Mouse (Mus musculus) liver, embryonic 14.5 days (tissue): ENCODE measurements around the gene Scin. TPM values are rescaled to one million over a fixed set of nuclear protein-coding genes. Genes with fewer than 3 reads are reported as not detected.

Experiments
- ATAC-seq: fragments of 200-750 bp; cut with Nextera tagmentation; 2 replicates; pipeline ENCODE4 v1.8.0; 2017; ENCODE audit warnings: moderate number of reproducible peaks, mild to moderate bottlenecking, moderate library complexity; ENCODE audit not compliant: insufficient read depth
- DNase-seq, 3 experiments: peaks; one replicate each; pipeline ENCODE4 v3.0.0-alpha.2; 2012 to 2013; ENCODE audit warnings: low read depth in 3 of 3, low spot score in 3 of 3
- H3K27ac ChIP-seq: fragments of 300-500 bp; sonication (generic); 2 replicates; pipeline ENCODE4 v1.5.1; 2014; ENCODE audit warnings: moderate library complexity, mild to moderate bottlenecking, control low read depth, inconsistent platforms
- H3K27me3 ChIP-seq: fragments of 300-500 bp; sonication (generic); 2 replicates; pipeline ENCODE4 v1.6.1; 2014; ENCODE audit warnings: mild to moderate bottlenecking, low read length, moderate library complexity; ENCODE audit not compliant: control insufficient read depth, insufficient read depth
- H3K36me3 ChIP-seq: fragments of 300-500 bp; sonication (generic); replicated peaks from 2 replicates; pipeline ENCODE4 v1.6.1; 2014; ENCODE audit warnings: low read depth; ENCODE audit not compliant: control insufficient read depth, insufficient read depth
- H3K4me1 ChIP-seq, 2 experiments: fragments of 200-500 bp in 1 of 2; fragments of 300-500 bp in 1 of 2; sonication (generic) in 1 of 2; replicated peaks; 2 replicates each; pipeline ENCODE4 v1.6.1; 2012 to 2014; ENCODE audit warnings: antibody characterized with exemption in 1 of 2, inconsistent platforms in 1 of 2, low read length in 1 of 2; ENCODE audit not compliant: control insufficient read depth in 2 of 2, insufficient read depth in 2 of 2
- H3K4me2 ChIP-seq: fragments of 300-500 bp; sonication (generic); 2 replicates; pipeline ENCODE4 v1.6.1; 2014; ENCODE audit warnings: low read depth, mild to moderate bottlenecking, control low read depth, moderate library complexity
- H3K4me3 ChIP-seq, 2 experiments: fragments of 200-500 bp in 1 of 2; fragments of 300-500 bp in 1 of 2; sonication (generic) in 1 of 2; 2 replicates each; pipeline ENCODE4 v1.5.1; 2012 to 2014; ENCODE audit warnings: low read depth in 2 of 2, low read length in 2 of 2, mild to moderate bottlenecking in 2 of 2, control low read depth in 1 of 2, inconsistent platforms in 1 of 2, moderate library complexity in 1 of 2; ENCODE audit not compliant: insufficient read depth in 1 of 2
- H3K9ac ChIP-seq: fragments of 300-500 bp; sonication (generic); replicated peaks from 2 replicates; pipeline ENCODE4 v1.6.1; 2014; ENCODE audit warnings: mild to moderate bottlenecking, control low read depth, moderate library complexity
- H3K9me3 ChIP-seq: fragments of 300-500 bp; sonication (generic); 2 replicates; pipeline ENCODE4 v1.6.1; 2016; ENCODE audit warnings: low read length, mixed read lengths; ENCODE audit not compliant: control insufficient read depth
- CTCF ChIP-seq: IDR thresholded peaks from 2 replicates; pipeline ENCODE4 v1.5.1; 2016; ENCODE audit warnings: antibody characterized with exemption, low read depth, control low read depth
- EP300 ChIP-seq: IDR thresholded peaks from 2 replicates; pipeline ENCODE4 v1.6.1; 2016; ENCODE audit warnings: antibody characterized with exemption, low read depth
- WGBS: fragments of 180-500 bp; shearing (Covaris S2); extraction: QIAGEN DNeasy Blood & Tissue Kit; methylation state at CpG from one replicate; pipeline ENCODE4 v1.1.7; 2014; ENCODE audit not compliant: insufficient replicate concordance; 5-methylcytosine and 5-hydroxymethylcytosine counted together
- polyA plus RNA-seq, 2 experiments: library from polyadenylated mRNA; depleted of rRNA in 1 of 2; stranded (reverse) in 1 of 2; unstranded in 1 of 2; fragments of >200 nt; fragmentation: Nextera tagmentation in 1 of 2; extraction: Ambion mirVana in 1 of 2; gene quantifications; 2 replicates each; pipeline versions ENCODE4 v1.2.1 to v1.2.3; 2012 to 2014

Scin gene
- polyA plus RNA-seq, 2 experiments = 0.04 TPM; not detected in 1

GRCm38 (mm10) chr12:40104750-40105149 lies 29.3 kb downstream of the Scin start:
- WGBS = 12% methylated on average over 2 of the region's 2 CpGs
- Histone ChIP-seq H3K9ac (no peak overlapping the region), H3K4me2 (no peak overlapping the region), H3K27me3 (no peaks in the 10 kb centered on the region), H3K4me3 (no peak overlapping the region), H3K36me3 (no peaks in the 10 kb centered on the region), H3K9me3 (no peaks in the 10 kb centered on the region), H3K27ac (no peak overlapping the region), H3K4me1 (peaks cover 0 to 2% of the 10 kb centered on the region in 2 experiments; a peak in 1 of 4 replicates)
- ATAC-seq (no peak), DNase-seq (no peak)
- TF ChIP-seq EP300 = no peak
- TF ChIP-seq CTCF = no peak

DNA sequence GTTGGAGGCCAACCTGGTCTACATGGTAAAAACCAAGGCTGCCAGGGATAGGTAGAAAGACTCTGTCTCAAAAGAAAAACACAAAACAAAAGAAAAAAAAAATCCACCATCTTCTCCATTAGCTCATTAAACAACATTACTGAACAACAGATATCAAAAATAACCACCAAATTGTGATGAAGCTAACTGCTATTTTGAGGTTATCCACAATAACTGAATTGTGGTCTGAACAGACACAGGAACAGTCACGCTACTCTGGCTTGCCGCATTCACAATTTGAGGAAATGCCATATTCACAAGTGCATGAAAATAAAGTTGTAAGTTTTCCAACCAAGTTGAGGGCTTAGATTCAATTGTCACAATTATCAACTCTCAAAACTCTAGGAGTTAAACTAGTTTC lies 31.7 kb downstream of the Scin start:
- ATAC-seq (no peak), DNase-seq (no peak)
- no peaks in the 10 kb centered on the region for H3K36me3 ChIP-seq
- no peak overlapping the region for H3K27ac ChIP-seq
- no peaks in the 10 kb centered on the region for H3K4me1 ChIP-seq
- no peak overlapping the region for H3K4me2 ChIP-seq
- H3K4me3 ChIP-seq = no peak overlapping the region
- H3K9ac ChIP-seq = no peak overlapping the region
- 35% methylated on average over 2 of the region's 2 CpGs for WGBS
- no peaks in the 10 kb centered on the region for H3K27me3 ChIP-seq
- no peaks in the 10 kb centered on the region for H3K9me3 ChIP-seq
- TF ChIP-seq CTCF = no peak
- no peak for TF ChIP-seq EP300

DNA sequence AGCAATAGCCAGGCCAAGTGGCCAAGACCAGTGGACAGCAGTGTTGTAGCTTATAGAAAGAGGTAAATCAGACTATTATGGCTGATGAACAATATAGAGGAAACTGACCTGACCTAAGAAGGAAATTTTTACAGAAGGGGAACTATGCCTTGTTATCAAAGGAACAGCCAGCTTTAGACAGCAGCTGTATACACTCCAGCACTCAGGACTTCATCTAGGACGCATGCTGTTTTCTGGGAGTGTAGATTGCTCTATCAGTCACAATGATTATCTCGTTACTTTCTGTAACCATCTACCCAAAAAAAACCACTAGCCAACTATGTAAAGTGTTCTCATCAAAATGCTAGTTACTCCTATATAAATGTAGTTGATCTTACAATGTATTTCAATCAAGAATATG lies 34.6 kb downstream of the Scin start:
- WGBS = 28% methylated on average over 2 of the region's 2 CpGs
- no peak overlapping the region for H3K4me2 ChIP-seq
- no peak for TF ChIP-seq CTCF
- TF ChIP-seq EP300 = no peak

GRCm38 (mm10) chr12:40097449-40097848 lies 36.6 kb downstream of the Scin start:
- no peak overlapping the region for H3K4me2 ChIP-seq
- H3K9me3 ChIP-seq = no peaks in the 10 kb centered on the region
- WGBS = 80% methylated on average over 4 of the region's 4 CpGs
- DNase-seq (no peak), ATAC-seq (no peak)
- H3K27ac ChIP-seq = no peak overlapping the region
- no peaks in the 10 kb centered on the region for H3K36me3 ChIP-seq
- TF ChIP-seq CTCF (no peak), EP300 (no peak)
- H3K9ac ChIP-seq = no peak overlapping the region
- H3K4me1 ChIP-seq = no peaks in the 10 kb centered on the region
- no peak overlapping the region for H3K4me3 ChIP-seq
- no peaks in the 10 kb centered on the region for H3K27me3 ChIP-seq

More for the DNA sequence above, 34.6 kb downstream of the Scin start:
- H3K4me3 ChIP-seq = no peak overlapping the region
- no peak overlapping the region for H3K27ac ChIP-seq
- no peaks in the 10 kb centered on the region for H3K4me1 ChIP-seq
- no peaks in the 10 kb centered on the region for H3K27me3 ChIP-seq
- H3K36me3 ChIP-seq = no peaks in the 10 kb centered on the region
- no peak overlapping the region for H3K9ac ChIP-seq
- no peaks in the 10 kb centered on the region for H3K9me3 ChIP-seq
- no peak for DNase-seq
- no peak for ATAC-seq

DNA sequence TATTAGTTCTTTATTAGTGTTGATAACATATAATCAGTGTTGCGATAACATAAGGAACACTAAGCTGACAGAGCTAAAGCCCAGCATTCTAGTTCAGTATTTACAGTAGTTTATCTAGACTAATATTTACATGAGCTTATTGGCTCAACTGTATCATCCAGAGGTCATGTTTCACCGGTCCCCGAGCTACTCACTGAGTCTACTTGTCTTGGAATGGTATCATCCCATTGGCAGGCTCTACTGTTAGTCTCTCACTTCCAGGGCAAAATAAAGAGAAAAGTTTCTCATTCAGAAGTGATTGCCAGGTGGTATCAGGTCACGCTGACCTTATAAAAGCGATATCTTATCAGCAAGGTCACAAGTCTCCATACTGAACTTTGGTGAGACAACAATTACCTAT lies 37.0 kb downstream of the Scin start:
- no peaks in the 10 kb centered on the region for H3K36me3 ChIP-seq
- H3K9me3 ChIP-seq = no peaks in the 10 kb centered on the region
- no peak overlapping the region for H3K9ac ChIP-seq
- H3K4me1 ChIP-seq = no peaks in the 10 kb centered on the region
- no peak for ATAC-seq
- WGBS = 72% methylated on average over 5 of the region's 5 CpGs
- no peak overlapping the region for H3K4me3 ChIP-seq
- TF ChIP-seq CTCF = no peak
- H3K4me2 ChIP-seq = no peak overlapping the region
- DNase-seq = no peak
- H3K27me3 ChIP-seq = no peaks in the 10 kb centered on the region
- no peak overlapping the region for H3K27ac ChIP-seq
